Mouse (Mus musculus): ENCODE data around the gene Clic5.

DNA sequence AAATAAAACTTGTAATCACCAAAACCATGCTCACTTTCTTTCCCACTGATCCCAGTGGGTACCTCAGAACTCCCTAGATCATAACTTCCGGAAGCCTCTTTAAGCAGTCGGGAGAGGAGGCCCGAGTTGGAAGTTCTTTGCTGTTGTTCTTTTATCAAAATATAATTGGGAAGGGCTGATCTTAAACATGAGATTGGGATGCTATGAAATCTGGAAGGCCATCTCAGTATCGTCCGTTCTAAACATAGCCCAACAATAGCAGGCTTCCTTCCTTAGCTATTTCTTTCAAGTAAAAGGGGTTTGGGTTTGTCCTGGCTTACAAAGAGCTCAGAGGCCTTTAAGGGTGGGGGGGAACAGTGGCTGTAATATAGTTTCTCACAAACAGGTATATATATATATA lies 40.0 kb downstream of the Clic5 start:
- no peak for TF ChIP-seq CTCF (IDR thresholded peaks at IDR 0.05; ENCODE audit: borderline replicate concordance, extremely low read depth, insufficient read depth, insufficient read length)
- no peak for TF ChIP-seq POLR2A (IDR thresholded peaks at IDR 0.05; ENCODE audit: borderline replicate concordance, extremely low read depth, insufficient read depth, insufficient read length, poor library complexity, severe bottlenecking)
